Mouse (Mus musculus) layer of hippocampus, postnatal 14 days (tissue): ENCODE measurements around the gene Jag2. TPM values are rescaled to one million over a fixed set of nuclear protein-coding genes. Genes with fewer than 3 reads are reported as not detected.

Experiments used
- DNase-seq, 2 experiments: peaks; one replicate each; pipeline ENCODE4 v3.0.0; 2021 to 2022; ENCODE audit warnings: low spot score in 2 of 2, mixed read lengths in 1 of 2
- microRNA-seq, 2 experiments: library from miRNA; unstranded; fragments of <30 nt; microRNA quantifications; one replicate each; pipeline ENCODE4 v1.2.0; 2021
- total RNA-seq, 2 experiments: library from RNA; stranded (reverse); gene quantifications; 2 replicates each; pipeline ENCODE4 v1.2.3; 2021

Jag2 gene
- total RNA-seq, 2 experiments from 2014 or later: 45.2 to 50.8 TPM

- DNase-seq: no peak
Measured at GRCm38 (mm10) chr12:112870775-112871174, 58.8 kb downstream of the Jag2 start.

- no peak for DNase-seq
Measured at GRCm38 (mm10) chr12:112869783-112870204, 59.8 kb downstream of the Jag2 start.

- no peak for DNase-seq
Measured at GRCm38 (mm10) chr12:112868178-112869087, 61.1 kb downstream of the Jag2 start, which contains the start of gene Gpr132. Gpr132 (minus strand) TSS chr12:112868228.

- no peak for DNase-seq
Measured at GRCm38 (mm10) chr12:112867106-112867674, 62.4 kb downstream of the Jag2 start.

- no peak for DNase-seq
Measured at GRCm38 (mm10) chr12:112866467-112867080, 63.0 kb downstream of the Jag2 start.

GRCm38 (mm10) chr12:112864804-112865203 lies 64.8 kb downstream of the Jag2 start:
- DNase-seq: no peak

- no peak for DNase-seq
Measured at GRCm38 (mm10) chr12:112861911-112862321, 67.7 kb downstream of the Jag2 start.

GRCm38 (mm10) chr12:112860765-112861164 lies 68.8 kb downstream of the Jag2 start:
- no peak for DNase-seq

- no peak for DNase-seq
Measured at GRCm38 (mm10) chr12:112859930-112860329, 69.6 kb downstream of the Jag2 start.

GRCm38 (mm10) chr12:112858581-112859336 lies 70.8 kb downstream of the Jag2 start:
- no peak for DNase-seq

Small RNA genes lying within 50 kb of the gene (microRNA-seq; reads per million reads assigned to microRNA genes)
- gene Mir6941: 1.7 to 1.8 reads per million in 2 experiments

Other genes starting within 250 kb of the Jag2 start
- gene Cep170b, start 209.3 kb downstream of the Jag2 start, total RNA-seq: 100 to 1,000 TPM; 178 to 193 TPM
- 10 to 100 TPM; 10.6 to 13.1 TPM for gene Pld4, start 169.1 kb downstream of the Jag2 start, total RNA-seq
- gene Ahnak2, start 127.1 kb downstream of the Jag2 start, total RNA-seq: 1 to 10 TPM; 4.9 to 7.8 TPM
- 10 to 100 TPM; 13.2 to 13.7 TPM for gene Clba1, start 120.8 kb downstream of the Jag2 start, total RNA-seq
- gene Cdca4, start 100.4 kb downstream of the Jag2 start, total RNA-seq: 1 to 10 TPM; 8.1 to 9.2 TPM
- not detected for gene Gpr132, start 61.5 kb downstream of the Jag2 start, total RNA-seq
- gene Nudt14, start 12.3 kb upstream of the Jag2 start, total RNA-seq: 10 to 100 TPM in 1 of 2 experiments, 1 to 10 TPM in 1; 7.5 to 11.1 TPM
- gene Btbd6, start 46.7 kb upstream of the Jag2 start, total RNA-seq: 10 to 100 TPM; 47.1 to 47.2 TPM
- 10 to 100 TPM; 51.2 to 58.9 TPM for gene Brf1, start 70.9 kb upstream of the Jag2 start, total RNA-seq
- 100 to 1,000 TPM; 121 TPM for gene Pacs2, start 84.7 kb upstream of the Jag2 start, total RNA-seq
- under 1 TPM in 1 of 2 experiments, not detected in 1; 0.51 TPM for gene Tex22, start 144.7 kb upstream of the Jag2 start, total RNA-seq
- 10 to 100 TPM; 84.2 to 85.2 TPM for gene Mta1, start 168.5 kb upstream of the Jag2 start, total RNA-seq
- gene Crip2, start 210.5 kb upstream of the Jag2 start, total RNA-seq: 100 to 1,000 TPM; 118 TPM
- gene Crip1, start 216.5 kb upstream of the Jag2 start, total RNA-seq: 10 to 100 TPM in 1 of 2 experiments, 1 to 10 TPM in 1; 9.2 to 19.5 TPM
- gene Tedc1, start 226.6 kb upstream of the Jag2 start, total RNA-seq: 1 to 10 TPM; 2.3 to 2.7 TPM